Mouse (Mus musculus): Measurements from ENCODE around the gene Slf1. TPM values are rescaled to one million over a fixed set of nuclear protein-coding genes. Genes with fewer than 3 reads are reported as not detected.

Slf1 gene
- total RNA-seq, 2 experiments from 2014 or later = 9.0 to 9.3 TPM

Other genes with a start within 250 kb of the Slf1 start
- 1 to 10 TPM; 5.3 to 5.5 TPM for gene 2210408I21Rik, start 67 bp upstream of the Slf1 start, total RNA-seq (2021)

All from gastrocnemius, adult 18-20 months (tissue).